Mouse (Mus musculus): ENCODE data around the gene A1bg.

A1bg gene

GRCm38 (mm10) chr15:60922912-60923311 lies at the start of gene A1bg:
Gene A1bg (minus strand): TSS chr15:60923012.
- no peak for DNase-seq (ENCODE audit: low read depth, low spot score)

- no peak for DNase-seq (ENCODE audit: low read depth, low spot score)
Observed at GRCm38 (mm10) chr15:60968549-60968861, 45.7 kb upstream of the A1bg start.

GRCm38 (mm10) chr15:60967841-60968548 lies 45.2 kb upstream of the A1bg start:
- DNase-seq (ENCODE audit: low read depth, low spot score), result no peak

- DNase-seq (ENCODE audit: low read depth, low spot score), result no peak
Observed at GRCm38 (mm10) chr15:60925686-60926085, 2.9 kb upstream of the A1bg start.

GRCm38 (mm10) chr15:60903763-60904697 lies 18.8 kb downstream of the A1bg start:
- DNase-seq (ENCODE audit: low read depth, low spot score), result no peak

GRCm38 (mm10) chr15:60898187-60898965 lies 24.4 kb downstream of the A1bg start:
- no peak for DNase-seq (ENCODE audit: low read depth, low spot score)

- DNase-seq (ENCODE audit: low read depth, low spot score), result no peak
Observed at GRCm38 (mm10) chr15:60896040-60896439, 26.8 kb downstream of the A1bg start.

- DNase-seq (ENCODE audit: low read depth, low spot score), result peak; percentile 34
Observed at GRCm38 (mm10) chr15:60892976-60893463, 29.8 kb downstream of the A1bg start.

- DNase-seq (ENCODE audit: low read depth, low spot score), result no peak
Observed at GRCm38 (mm10) chr15:60888724-60889123, 34.1 kb downstream of the A1bg start.

GRCm38 (mm10) chr15:60875721-60876120 lies 47.1 kb downstream of the A1bg start:
- no peak for DNase-seq (ENCODE audit: low read depth, low spot score)

- no peak for DNase-seq (ENCODE audit: low read depth, low spot score)
Observed at GRCm38 (mm10) chr15:60862417-60862816, 60.4 kb downstream of the A1bg start.

- DNase-seq (ENCODE audit: low read depth, low spot score), result no peak
Observed at GRCm38 (mm10) chr15:60855112-60855511, 67.7 kb downstream of the A1bg start.

- DNase-seq (ENCODE audit: low read depth, low spot score), result no peak
Observed at GRCm38 (mm10) chr15:60854151-60854550, 68.7 kb downstream of the A1bg start.

- DNase-seq (ENCODE audit: low read depth, low spot score), result no peak
Observed at GRCm38 (mm10) chr15:60853231-60853999, 69.4 kb downstream of the A1bg start, which contains the start of gene Fam84b. Gene Fam84b (minus strand): TSS chr15:60853778.

- no peak for DNase-seq (ENCODE audit: low read depth, low spot score)
Observed at GRCm38 (mm10) chr15:60848630-60849029, 74.2 kb downstream of the A1bg start.
